Comparison of ENCODE assay signal across 9 mouse cellular contexts in the genomic region with DNA sequence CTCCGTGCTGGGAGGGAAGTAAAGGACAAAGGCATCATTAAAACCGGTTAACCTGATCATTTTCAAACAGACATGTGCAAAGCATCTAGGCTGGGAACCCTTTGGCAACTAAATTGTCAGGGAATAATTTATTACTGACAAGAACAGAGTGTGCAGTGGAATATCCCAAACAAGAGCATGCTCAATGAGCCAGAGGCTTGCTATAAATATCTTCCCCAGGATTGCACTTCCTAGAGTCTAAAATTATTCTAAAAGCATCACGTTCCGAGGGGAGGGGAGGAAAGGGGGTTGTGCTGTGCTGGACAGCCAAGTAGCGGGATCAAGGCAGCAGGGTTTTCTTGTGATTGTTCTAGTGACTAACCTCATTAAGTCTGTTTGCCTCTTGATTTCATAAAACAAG.
DNase-seq lines count a peak whose midpoint lies in the region; ATAC-seq and TF ChIP-seq lines count a peak whose summit lies in the region.
"Had no signal": no experiment of that assay in that cellular context is flagged by ENCODE, and none has a peak within 500 bp of the region (broad histone marks: within the 10 kb centered on the region; RNA-seq: fewer than 3 reads in every experiment).

No protein-coding gene starts in this region.

- H3K4me2 ChIP-seq in hindbrain, postnatal 0 days (ENCODE audit: low read depth, low read length), result no peak overlapping the region

- DNase-seq in gastrocnemius, adult 8-10 months (ENCODE audit: low spot score in 2 of 2), result peak; percentile 18 to 40
- DNase-seq in gastrocnemius, postnatal 4 days (ENCODE audit: low spot score in 2 of 2), result no peak
- DNase-seq in brain, embryonic 14.5 days (ENCODE audit: low read depth), result peak; percentile 63
- peak; percentile 25 for DNase-seq in forelimb bud, embryonic 11.5 days (ENCODE audit: low read depth, low spot score)
- peak; percentile 22 for DNase-seq in hindbrain, postnatal 0 days (ENCODE audit: low spot score)
- peak; percentile 70 for DNase-seq in lung, postnatal 36 days
- DNase-seq in c-Kit-positive CD71-positive TER-119-positive erythroid progenitor cells, embryonic 14.5 days (ENCODE audit: low spot score), result no peak

- ATAC-seq in hindbrain, postnatal 0 days, result 0 out of 2 replicates have a peak, but pooled peaks have one; percentile 45
- no peak for ATAC-seq in megakaryocyte-erythroid progenitor cell, adult 5-6 weeks (replicated peaks; ENCODE audit: low FRiP score, low TSS enrichment, poor library complexity, severe bottlenecking)

- no peak overlapping the region for H3K27ac ChIP-seq in hindbrain, postnatal 0 days

- 13% methylated on average over 5 of the region's 5 CpGs for WGBS in hindbrain, postnatal 0 days

- no peak overlapping the region for H3K9ac ChIP-seq in hindbrain, postnatal 0 days (replicated peaks; ENCODE audit: low read length)

- H3K36me3 ChIP-seq in hindbrain, postnatal 0 days (ENCODE audit: insufficient read depth, low read length), result no peaks in the 10 kb centered on the region

- H3K9me3 ChIP-seq in hindbrain, postnatal 0 days (ENCODE audit: low read length), result no peaks in the 10 kb centered on the region
- H3K9me3 ChIP-seq: megakaryocyte, embryonic 14.5 days had no signal

- TF ChIP-seq POLR2A in brain, embryonic 14.5 days (IDR thresholded peaks at IDR 0.05; ENCODE audit: borderline replicate concordance, extremely low read depth, insufficient read depth, insufficient read length, poor library complexity, severe bottlenecking), result no peak

- TF ChIP-seq CTCF in brain, embryonic 14.5 days (IDR thresholded peaks at IDR 0.05; ENCODE audit: borderline replicate concordance, extremely low read depth, insufficient read depth, insufficient read length), result no peak
- no peak for TF ChIP-seq CTCF in hindbrain, postnatal 0 days (IDR thresholded peaks at IDR 0.05; ENCODE audit: low read depth)

- H3K4me3 ChIP-seq in hindbrain, postnatal 0 days (ENCODE audit: low read length), result no peak overlapping the region
- H3K4me3 ChIP-seq: megakaryocyte, embryonic 14.5 days had no signal

- no peaks in the 10 kb centered on the region for H3K27me3 ChIP-seq in hindbrain, postnatal 0 days (ENCODE audit: insufficient read depth, low read length)
- H3K27me3 ChIP-seq: megakaryocyte, embryonic 14.5 days had no signal

- no peaks in the 10 kb centered on the region for H3K4me1 ChIP-seq in hindbrain, postnatal 0 days (ENCODE audit: insufficient read depth, low read length)

Comparison
In these comparisons a context has a peak if more than half of its experiments do, and no peak if none do; other contexts are left out.
1. DNase-seq: peak in gastrocnemius, adult 8-10 months (2 of 2), brain, embryonic 14.5 days (single experiment), forelimb bud, embryonic 11.5 days (single experiment), hindbrain, postnatal 0 days (single experiment) and lung, postnatal 36 days (single experiment); none in gastrocnemius, postnatal 4 days (0 of 2) and c-Kit-positive CD71-positive TER-119-positive erythroid progenitor cells, embryonic 14.5 days (single experiment).